Mouse (Mus musculus): ENCODE measurements around the gene Olfr1278. TPM values are rescaled to one million over a fixed set of nuclear protein-coding genes. Genes with fewer than 3 reads are reported as not detected.

Gene Olfr1278
- not detected in 2 replicates for polyA plus RNA-seq (2021; fragmentation: Nextera tagmentation)
- long read RNA-seq, experiment 1, result 0 reads
- long read RNA-seq, experiment 2, result 0 reads

DNA sequence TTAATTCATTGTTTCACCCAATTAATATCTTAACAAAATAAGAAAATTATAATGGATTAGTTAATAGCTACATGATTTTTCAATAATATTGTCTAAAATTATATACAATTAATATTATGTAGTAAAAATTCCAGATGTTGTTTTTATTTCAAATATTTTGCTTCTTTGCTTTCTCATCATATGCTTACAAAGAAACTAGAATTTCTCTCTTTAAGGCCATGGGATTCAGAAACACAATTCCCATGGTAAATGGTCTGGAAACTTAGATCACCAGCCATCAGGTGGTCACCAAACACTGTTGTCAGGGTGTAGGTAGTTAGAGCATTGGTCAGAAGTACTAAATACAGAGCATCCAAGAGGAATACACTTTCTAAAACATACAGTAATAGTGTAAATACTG lies at the start of gene Olfr1278:
Gene Olfr1278, plus strand, starts transcription at position 301 of the 400 bp plus-strand sequence.

DNA sequence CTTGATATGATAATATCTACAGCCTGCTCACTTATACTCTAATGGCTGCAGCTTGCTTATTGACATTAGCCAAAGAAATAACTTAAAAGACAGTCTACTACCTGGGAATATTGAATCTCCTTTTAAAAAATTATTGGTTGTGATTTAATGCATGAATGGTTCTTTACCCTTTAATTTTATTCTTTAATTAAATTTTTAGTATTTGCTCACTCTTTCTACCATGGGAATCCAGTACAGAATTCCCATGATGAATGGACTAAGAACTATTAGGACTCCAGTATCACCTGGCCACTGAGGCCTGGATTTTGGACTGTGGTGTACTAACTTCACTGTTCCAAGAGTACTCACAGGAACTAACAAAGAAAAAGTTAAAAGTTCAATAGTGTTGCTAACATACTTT lies 35.7 kb upstream of the Olfr1278 start, which contains the start of gene Olfr1276:
Gene Olfr1276, plus strand, starts transcription at position 301 of the 400 bp plus-strand sequence.

DNA sequence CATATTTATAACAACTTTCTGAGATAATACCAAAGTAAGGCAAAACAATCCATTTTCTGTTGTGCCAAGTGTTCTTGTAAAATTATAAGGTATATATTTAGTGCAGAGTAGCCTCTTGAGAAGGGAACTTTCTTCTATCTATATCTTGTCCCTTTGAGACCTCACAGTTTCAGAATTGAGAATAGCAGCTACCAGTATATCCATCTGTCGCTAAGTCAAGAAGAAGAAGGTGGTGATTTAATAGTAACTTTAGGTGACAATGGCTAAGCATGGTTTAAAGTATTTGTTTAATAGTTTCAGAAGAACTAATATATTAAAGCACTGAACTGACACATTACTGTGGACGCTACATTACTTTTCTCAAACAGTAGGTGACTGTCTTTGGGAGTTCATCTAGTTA lies 15.9 kb upstream of the Olfr1278 start, which contains the start of gene Olfr1277:
Gene Olfr1277, minus strand, starts transcription at position 101 of the 400 bp plus-strand sequence.

DNA sequence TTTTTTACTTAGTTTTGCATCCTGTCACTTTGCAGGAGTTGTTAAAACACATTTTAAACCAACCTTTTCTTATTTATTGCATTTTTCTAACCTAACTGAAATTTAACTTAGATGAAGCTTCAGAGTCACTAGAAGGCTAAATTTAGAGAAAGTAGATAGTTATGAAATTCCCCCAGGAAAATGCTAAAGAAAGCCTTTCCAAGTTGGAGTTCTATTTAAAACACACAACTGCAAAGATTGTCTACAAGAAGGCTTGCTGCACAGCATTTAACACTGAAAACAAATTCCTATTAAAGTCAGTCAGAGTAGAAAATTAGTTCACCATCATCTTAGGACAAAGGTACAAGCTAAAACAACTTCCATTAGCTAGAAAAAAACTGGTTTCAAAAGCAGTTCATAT lies 10.4 kb downstream of the Olfr1278 start, which contains the start of gene Olfr1279:
Gene Olfr1279, plus strand, starts transcription at position 262 of the 400 bp plus-strand sequence.

DNA sequence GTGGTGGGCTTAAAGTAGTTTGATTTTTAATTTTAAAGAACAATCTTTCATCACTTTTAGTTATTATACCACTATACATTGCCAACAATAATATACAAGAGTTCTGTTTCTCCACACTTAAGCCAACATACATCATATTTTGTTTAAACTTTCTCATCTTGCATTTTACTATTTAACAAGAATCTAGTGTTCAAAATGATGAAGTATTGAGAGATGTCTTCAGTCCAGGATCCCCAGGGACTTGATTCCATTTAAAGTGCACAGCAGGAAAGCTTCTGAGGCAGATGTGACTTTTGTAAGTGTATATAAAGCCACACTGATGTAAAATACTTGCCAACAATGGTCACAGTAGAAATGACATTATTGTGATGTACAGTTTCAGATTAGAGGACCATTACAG lies 23.8 kb downstream of the Olfr1278 start, which contains the start of gene Olfr1280:
Gene Olfr1280, plus strand, starts transcription at position 301 of the 400 bp plus-strand sequence.

DNA sequence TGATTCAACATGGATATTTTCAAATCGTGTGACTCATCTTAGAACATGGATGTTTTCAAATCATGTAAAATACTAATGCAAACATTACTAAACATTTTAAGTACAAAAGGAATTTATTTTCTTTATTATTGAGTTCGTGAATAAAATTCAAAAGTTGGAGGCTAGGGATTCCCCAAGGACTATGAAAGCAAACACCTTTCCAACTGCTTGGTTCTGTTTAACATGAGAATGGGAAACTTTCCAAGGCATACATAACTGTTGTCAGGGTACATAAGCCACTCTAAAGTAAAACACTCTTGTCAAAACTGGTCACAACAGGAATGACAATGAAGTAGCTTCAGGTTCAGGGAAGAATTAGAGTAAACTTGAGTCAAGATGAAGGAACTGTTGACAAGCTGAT lies 36.3 kb downstream of the Olfr1278 start, which contains the start of gene Olfr1281:
Gene Olfr1281, plus strand, starts transcription at position 301 of the 400 bp plus-strand sequence.

DNA sequence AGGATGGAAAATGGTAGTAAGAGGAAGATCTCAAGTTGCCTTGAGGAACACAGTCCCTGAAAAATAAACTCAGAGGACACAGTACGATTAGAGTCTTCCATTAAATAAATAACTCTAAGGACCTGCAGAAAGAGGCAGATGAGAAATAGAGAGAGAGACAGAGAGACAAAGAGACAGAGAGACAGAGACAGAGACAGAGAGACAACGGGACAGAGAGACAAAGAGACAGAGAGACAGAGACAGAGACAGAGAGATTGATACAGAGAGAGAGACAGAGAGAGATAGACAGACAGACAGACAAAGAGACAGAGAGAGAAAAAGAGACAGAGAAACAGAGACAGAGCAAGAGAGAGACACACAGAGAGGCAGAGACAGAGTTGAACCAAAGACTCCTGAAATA lies 46.0 kb downstream of the Olfr1278 start, which contains the start of gene Olfr1282:
Gene Olfr1282, minus strand, starts transcription at position 101 of the 400 bp plus-strand sequence.

Other genes with a start within 250 kb of the Olfr1278 start
- gene Gm13941, start 184.2 kb upstream of the Olfr1278 start, polyA plus RNA-seq (2021; fragmentation: Nextera tagmentation), result not detected in 2 replicates
- gene Gm15130, start 137.2 kb upstream of the Olfr1278 start, polyA plus RNA-seq (2021; fragmentation: Nextera tagmentation), result not detected in 2 replicates
- not detected in 2 replicates for gene 4930430A15Rik, start 60.5 kb upstream of the Olfr1278 start, polyA plus RNA-seq (2021; fragmentation: Nextera tagmentation)
- gene Olfr1275, start 54.9 kb upstream of the Olfr1278 start, polyA plus RNA-seq (2021; fragmentation: Nextera tagmentation), result not detected in 2 replicates
- gene Olfr1276, start 35.6 kb upstream of the Olfr1278 start, polyA plus RNA-seq (2021; fragmentation: Nextera tagmentation), result not detected in 2 replicates
- not detected in 2 replicates for gene Olfr1277, start 16.0 kb upstream of the Olfr1278 start, polyA plus RNA-seq (2021; fragmentation: Nextera tagmentation)
- gene Olfr1279, start 10.5 kb downstream of the Olfr1278 start, polyA plus RNA-seq (2021; fragmentation: Nextera tagmentation), result not detected in 2 replicates
- gene Olfr1280, start 23.9 kb downstream of the Olfr1278 start, polyA plus RNA-seq (2021; fragmentation: Nextera tagmentation), result not detected in 2 replicates
- gene Olfr1281, start 36.4 kb downstream of the Olfr1278 start, polyA plus RNA-seq (2021; fragmentation: Nextera tagmentation), result not detected in 2 replicates
- gene Olfr1282, start 45.9 kb downstream of the Olfr1278 start, polyA plus RNA-seq (2021; fragmentation: Nextera tagmentation), result not detected in 2 replicates
- gene Olfr1283, start 76.7 kb downstream of the Olfr1278 start, polyA plus RNA-seq (2021; fragmentation: Nextera tagmentation), result not detected in 2 replicates
- gene Olfr1284, start 85.4 kb downstream of the Olfr1278 start, polyA plus RNA-seq (2021; fragmentation: Nextera tagmentation), result not detected in 2 replicates
- gene Olfr1286, start 133.0 kb downstream of the Olfr1278 start, polyA plus RNA-seq (2021; fragmentation: Nextera tagmentation), result not detected in 2 replicates
- not detected in 2 replicates for gene Olfr1287, start 159.0 kb downstream of the Olfr1278 start, polyA plus RNA-seq (2021; fragmentation: Nextera tagmentation)
- not detected in 2 replicates for gene Olfr1288, start 184.0 kb downstream of the Olfr1278 start, polyA plus RNA-seq (2021; fragmentation: Nextera tagmentation)
- not detected in 2 replicates for gene Olfr1289, start 190.7 kb downstream of the Olfr1278 start, polyA plus RNA-seq (2021; fragmentation: Nextera tagmentation)
- gene Olfr1290, start 203.7 kb downstream of the Olfr1278 start, polyA plus RNA-seq (2021; fragmentation: Nextera tagmentation), result not detected in 2 replicates
- not detected in 2 replicates for gene Olfr1291-ps1, start 207.0 kb downstream of the Olfr1278 start, polyA plus RNA-seq (2021; fragmentation: Nextera tagmentation)
- gene Olfr1293-ps, start 235.1 kb downstream of the Olfr1278 start, polyA plus RNA-seq (2021; fragmentation: Nextera tagmentation), result not detected in 2 replicates